Mouse (Mus musculus) thymus, adult 2 months (tissue): ENCODE measurements around the gene Epb41. TPM values are rescaled to one million over a fixed set of nuclear protein-coding genes. Genes with fewer than 3 reads are reported as not detected.

Experiments
- DNase-seq: peaks from one replicate; pipeline ENCODE4 v3.0.0; 2021
- H3K27ac ChIP-seq: fragments of 200-500 bp; 2 replicates; pipeline ENCODE4 v1.5.1; 2012; ENCODE audit warnings: low read length, control low read depth; ENCODE audit not compliant: control insufficient read depth, insufficient read depth
- H3K27me3 ChIP-seq: fragments of 200-500 bp; 2 replicates; pipeline ENCODE4 v1.6.1; 2012; ENCODE audit warnings: mild to moderate bottlenecking, low read length, moderate library complexity, mixed read lengths; ENCODE audit not compliant: control insufficient read depth, insufficient read depth
- H3K36me3 ChIP-seq: fragments of 200-500 bp; 2 replicates; pipeline ENCODE4 v1.6.1; 2012; ENCODE audit warnings: mild to moderate bottlenecking, low read length, moderate library complexity; ENCODE audit not compliant: control insufficient read depth, insufficient read depth
- H3K4me1 ChIP-seq: fragments of 200-500 bp; replicated peaks from 2 replicates; pipeline ENCODE4 v1.6.1; 2012; ENCODE audit warnings: low read length; ENCODE audit not compliant: control insufficient read depth, insufficient read depth
- H3K4me3 ChIP-seq: fragments of 200-500 bp; 2 replicates; pipeline ENCODE4 v1.5.1; 2012; ENCODE audit warnings: mild to moderate bottlenecking, low read length, control low read depth, moderate library complexity; ENCODE audit not compliant: control insufficient read depth, insufficient read depth
- CTCF ChIP-seq: fragments of 200-500 bp; IDR thresholded peaks from 2 replicates; pipeline ENCODE4 v1.5.1; 2012; ENCODE audit warnings: mild to moderate bottlenecking, control low read depth, low read length, moderate library complexity, borderline replicate concordance; ENCODE audit not compliant: control insufficient read depth, poor library complexity, insufficient read depth; ENCODE audit errors: extremely low read depth
- POLR2A ChIP-seq: fragments of 200-500 bp; IDR thresholded peaks from 2 replicates; pipeline ENCODE4 v1.6.1; 2012; ENCODE audit warnings: mild to moderate bottlenecking, low read length, control low read depth, moderate library complexity; ENCODE audit not compliant: control insufficient read depth, poor library complexity, insufficient read depth; ENCODE audit errors: extremely low read depth
- WGBS: fragments of 180-500 bp; shearing (Covaris S2); methylation state at CpG from one replicate; pipeline ENCODE4 v1.1.7; 2018; 5-methylcytosine and 5-hydroxymethylcytosine counted together
- polyA plus RNA-seq: library from polyadenylated mRNA; depleted of rRNA; stranded (reverse); fragments of >200 nt; gene quantifications from 2 replicates; pipeline ENCODE4 v1.2.3, GENCODE M21; 2012

Epb41 gene
- polyA plus RNA-seq, 1 experiment: 103 TPM

DNA sequence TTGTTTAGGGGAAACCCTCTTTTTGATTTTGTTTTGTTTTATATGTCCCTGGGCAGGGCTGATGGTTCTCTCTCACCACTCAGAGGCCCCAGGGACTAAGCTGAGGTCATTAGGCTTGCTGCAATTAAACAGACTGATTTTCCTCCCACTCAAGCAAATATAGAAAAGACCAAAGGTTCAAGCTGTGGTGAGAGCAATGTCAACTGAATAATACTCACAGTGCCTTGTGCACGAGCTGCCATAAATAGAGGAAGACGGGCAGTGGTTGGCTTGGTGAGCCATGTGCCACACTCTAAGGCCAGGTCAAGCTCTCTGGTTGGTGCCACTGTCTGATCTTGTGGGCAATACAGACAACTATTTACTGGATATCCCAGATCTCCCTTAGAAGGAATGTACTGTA is 135.7 kb downstream of the Epb41 start:
- Histone ChIP-seq H3K27ac (no peak overlapping the region), H3K36me3 (peaks cover 16% of the 10 kb centered on the region), H3K4me1 (no peaks in the 10 kb centered on the region), H3K27me3 (no peaks in the 10 kb centered on the region), H3K4me3 (no peak overlapping the region)
- no peak for DNase-seq
- TF ChIP-seq CTCF (no peak), POLR2A (no peak)
- WGBS: 98% methylated on average over 2 of the region's 2 CpGs

DNA sequence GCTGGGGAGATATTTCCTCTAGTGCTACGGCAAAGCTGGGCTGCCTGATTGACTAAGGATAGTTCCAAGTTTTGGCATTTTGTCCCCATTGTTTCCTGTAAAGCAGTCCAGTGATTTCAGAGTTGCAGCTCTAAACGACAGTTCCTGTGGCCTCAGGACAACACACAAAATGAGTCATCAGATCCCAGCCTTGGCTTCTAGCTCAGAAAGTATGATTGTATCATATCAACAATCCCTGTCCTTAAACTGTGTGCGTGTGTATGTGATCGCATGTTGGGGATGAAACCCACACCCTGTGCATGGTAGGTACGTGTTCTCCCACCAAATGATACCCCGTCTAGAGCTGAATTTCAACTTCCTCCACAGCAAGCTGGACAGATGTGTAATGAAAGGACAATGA is 146.0 kb downstream of the Epb41 start:
- no peak for DNase-seq
- no peaks in the 10 kb centered on the region for H3K4me1 ChIP-seq
- H3K4me3 ChIP-seq: no peak overlapping the region
- no peaks in the 10 kb centered on the region for H3K27me3 ChIP-seq
- H3K27ac ChIP-seq: no peak overlapping the region
- H3K36me3 ChIP-seq: peaks cover 88% of the 10 kb centered on the region
- WGBS: 98% methylated on average over 6 of the region's 6 CpGs
- no peak for TF ChIP-seq POLR2A
- TF ChIP-seq CTCF: no peak

DNA sequence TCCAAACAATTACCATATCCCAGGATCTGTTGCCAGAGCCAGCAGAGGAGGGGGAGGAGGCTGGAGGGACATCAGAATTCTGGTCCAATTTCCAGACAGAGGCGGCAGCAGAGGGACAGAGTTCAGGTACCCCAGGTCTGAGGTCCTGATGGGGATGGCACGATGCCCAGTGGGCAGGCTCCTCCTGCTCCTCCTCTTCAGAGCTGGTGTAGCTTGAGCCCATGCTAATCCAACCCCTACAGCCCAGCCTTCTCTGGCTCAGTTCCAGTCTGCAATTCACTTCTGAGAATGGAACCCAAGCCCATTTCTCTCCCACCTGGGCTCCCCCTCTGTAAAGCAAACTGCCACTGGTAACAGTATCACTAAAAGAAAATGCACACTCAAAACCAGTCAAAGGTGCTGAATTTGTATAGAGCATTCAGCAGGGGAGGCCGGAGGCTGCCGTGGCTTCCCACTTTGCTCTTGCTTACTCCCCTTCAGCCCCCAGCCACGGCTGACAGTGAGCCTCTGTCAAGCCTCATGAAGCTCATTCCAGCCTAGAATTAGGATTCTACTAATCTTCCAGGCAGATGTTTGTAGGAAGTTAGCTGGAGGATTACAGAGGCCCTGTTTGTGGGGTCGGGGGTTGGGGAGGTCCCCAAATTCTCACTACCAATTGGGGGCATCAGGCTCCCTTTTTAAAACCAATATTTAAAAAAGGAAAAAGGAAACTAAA is 150.9 kb downstream of the Epb41 start:
- H3K36me3 ChIP-seq: peaks cover 53% of the 10 kb centered on the region
- WGBS: 89% methylated on average over 6 of the region's 6 CpGs
- peaks cover 11% of the 10 kb centered on the region; the same call in 1 of the 2 replicates for H3K27me3 ChIP-seq
- peaks cover 6% of the 10 kb centered on the region; the same call in 1 of the 2 replicates for H3K4me1 ChIP-seq
- H3K4me3 ChIP-seq: no peak overlapping the region
- no peak for DNase-seq
- no peak for TF ChIP-seq POLR2A
- TF ChIP-seq CTCF: no peak
- no peak overlapping the region for H3K27ac ChIP-seq

DNA sequence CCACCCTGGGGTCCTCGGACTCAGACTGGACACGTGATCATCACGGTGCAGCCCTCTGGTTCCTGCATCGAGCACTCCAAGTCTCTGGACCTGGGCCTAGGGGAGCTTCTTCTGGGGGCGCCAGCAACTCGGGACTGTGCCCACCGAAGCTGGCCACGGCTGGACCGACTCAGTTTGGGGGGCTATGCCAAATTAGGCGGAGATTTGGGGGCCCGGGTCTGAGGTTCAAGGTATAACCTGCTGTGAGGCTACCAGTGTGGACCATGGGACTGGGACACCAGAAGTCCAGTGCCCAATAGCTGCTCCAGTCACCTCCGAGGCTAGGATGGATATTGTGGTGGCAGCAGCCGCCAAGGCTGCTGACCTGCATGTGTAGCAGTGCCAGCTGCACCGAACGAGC is 152.7 kb downstream of the Epb41 start:
- Histone ChIP-seq H3K27ac (no peak overlapping the region), H3K4me1 (peaks cover 6% of the 10 kb centered on the region; the same call in 1 of the 2 replicates), H3K36me3 (peaks cover 36% of the 10 kb centered on the region), H3K27me3 (peaks cover 11% of the 10 kb centered on the region; the same call in 1 of the 2 replicates), H3K4me3 (no peak overlapping the region)
- TF ChIP-seq POLR2A (no peak), CTCF (no peak)
- WGBS: 80% methylated on average over 15 of the region's 15 CpGs
- DNase-seq: no peak

DNA sequence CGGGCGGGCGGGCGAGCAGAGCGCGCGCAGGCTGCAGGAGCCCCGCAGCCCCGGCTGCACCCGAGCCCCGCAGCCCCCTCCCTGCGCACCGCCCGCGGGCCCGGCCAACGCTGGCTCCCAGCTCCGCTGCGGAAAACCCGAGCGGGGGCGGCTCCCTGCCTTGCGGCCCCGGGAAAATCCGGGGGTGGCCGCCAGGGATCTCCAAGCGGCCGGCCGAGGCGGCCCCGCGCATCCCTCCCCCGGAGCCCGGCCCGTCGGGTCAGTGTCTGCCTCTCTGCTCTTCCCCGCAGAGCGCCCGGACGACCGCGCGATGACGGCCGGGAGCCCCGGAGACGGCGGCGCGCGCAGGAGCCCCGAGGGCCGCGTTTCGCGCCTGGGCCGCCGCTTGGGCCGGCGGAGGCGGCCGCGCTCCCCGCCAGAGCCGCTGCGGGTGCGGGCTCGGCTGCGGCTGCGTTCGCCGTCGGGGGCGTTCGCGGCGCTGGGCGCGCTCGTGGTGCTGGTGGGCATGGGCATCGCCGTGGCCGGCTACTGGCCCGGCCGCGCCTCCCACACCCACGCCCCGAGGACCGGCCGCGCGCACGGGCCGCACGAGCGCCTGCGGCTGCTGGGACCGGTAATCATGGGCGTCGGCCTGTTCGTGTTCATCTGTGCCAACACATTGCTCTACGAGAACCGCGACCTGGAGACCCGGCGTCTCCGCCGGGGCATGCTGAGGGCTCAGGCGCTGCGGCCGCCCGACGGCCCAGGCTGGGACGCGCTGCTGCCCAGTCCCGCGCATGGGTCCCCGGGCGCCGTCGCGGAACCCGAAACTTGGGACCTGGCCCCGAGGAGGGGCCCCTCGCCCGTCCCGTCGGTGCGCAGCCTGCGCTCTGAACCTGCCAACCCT is 153.4 kb downstream of the Epb41 start, which contains the start of gene Tmem200b:
Gene Tmem200b (plus strand): TSS at position 311 of the 886 bp plus-strand sequence.
- peaks cover 10% of the 10 kb centered on the region; the same call in 1 of the 2 replicates for H3K4me1 ChIP-seq
- H3K36me3 ChIP-seq: peaks cover 29% of the 10 kb centered on the region
- WGBS: 7% methylated on average over 127 of the region's 130 CpGs
- H3K4me3 ChIP-seq: peak within 1 kb of the TSS; percentile 11
- H3K27me3 ChIP-seq: peaks cover 11% of the 10 kb centered on the region; the same call in 1 of the 2 replicates
- DNase-seq: no peak
- no peak within 1 kb of the TSS for H3K27ac ChIP-seq
- TF ChIP-seq POLR2A: no peak
- no peak for TF ChIP-seq CTCF
